Mouse (Mus musculus) stomach, postnatal 0 days (tissue): ENCODE data around the gene Stk38.

Experiments used
- CTCF ChIP-seq: IDR thresholded peaks from 2 replicates; pipeline ENCODE4 v1.5.1; 2016; ENCODE audit warnings: antibody characterized with exemption, low read depth, mild to moderate bottlenecking, moderate library complexity
- EP300 ChIP-seq: optimal IDR thresholded peaks from 2 replicates; pipeline ENCODE3; 2016; ENCODE audit warnings: antibody characterized with exemption

DNA sequence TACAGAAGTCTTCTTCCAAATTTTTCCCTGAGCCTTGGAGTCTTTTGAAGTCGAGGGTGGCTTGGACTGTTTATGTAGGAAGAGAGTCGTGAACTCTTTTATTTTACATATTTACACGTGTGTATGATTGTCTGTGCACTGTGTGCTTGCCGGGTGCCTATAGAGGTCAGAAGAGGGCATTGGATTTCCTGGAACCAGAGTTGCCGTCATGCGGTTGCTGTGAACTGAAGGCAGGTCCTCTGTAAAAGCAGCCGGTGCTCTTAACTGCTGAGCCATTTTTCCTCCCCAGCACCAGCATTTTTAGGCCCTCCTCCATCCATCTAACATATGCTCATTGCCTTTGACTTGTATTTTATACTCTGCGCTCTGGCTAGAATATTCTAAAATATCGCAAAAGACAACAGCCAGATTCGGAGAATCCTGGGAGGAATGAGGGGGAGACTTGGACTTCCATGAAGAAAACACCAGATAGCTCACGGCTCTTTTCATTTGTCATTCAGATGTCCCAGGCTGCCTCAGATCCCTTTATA, 49.6 kb upstream of the Stk38 start:
- TF ChIP-seq CTCF (no peak), EP300 (no peak)
